Mouse (Mus musculus) embryonic fibroblast, embryonic 13.5 days (primary cell): Measurements from ENCODE around the gene Camsap1. TPM values are rescaled to one million over a fixed set of nuclear protein-coding genes. Genes with fewer than 3 reads are reported as not detected.

Experiments used
- H3K27ac ChIP-seq: 2 replicates; pipeline ENCODE4 v1.5.1; 2012; ENCODE audit warnings: low read length, control low read depth, inconsistent platforms; ENCODE audit not compliant: insufficient read depth
- H3K4me1 ChIP-seq: 2 replicates; pipeline ENCODE4 v1.6.1; 2011; ENCODE audit warnings: low read length; ENCODE audit not compliant: control insufficient read depth, insufficient read depth
- H3K4me3 ChIP-seq: 2 replicates; pipeline ENCODE4 v1.5.1; 2011; ENCODE audit warnings: mild to moderate bottlenecking, control low read depth, low read length; ENCODE audit not compliant: insufficient read depth
- CTCF ChIP-seq: IDR thresholded peaks from 2 replicates; pipeline ENCODE4 v1.5.1; 2011; ENCODE audit warnings: mild to moderate bottlenecking, control low read depth, low read length, moderate library complexity, borderline replicate concordance; ENCODE audit not compliant: insufficient read depth
- POLR2A ChIP-seq: IDR thresholded peaks from 2 replicates; pipeline ENCODE4 v1.6.1; 2011; ENCODE audit warnings: low read depth, mild to moderate bottlenecking, control low read depth, low read length, moderate library complexity
- polyA plus RNA-seq: library from polyadenylated mRNA; stranded (reverse); fragments of >200 nt; gene quantifications from 2 replicates; pipeline ENCODE4 v1.2.4, GENCODE M21; 2011; ENCODE audit warnings: low read depth; ENCODE audit not compliant: missing spikeins, insufficient read length

The Camsap1 gene
- polyA plus RNA-seq, 1 experiment: 59.0 TPM

- TF ChIP-seq CTCF (no peak), POLR2A (no peak)
- no peaks in the 10 kb centered on the region for H3K4me1 ChIP-seq
- no peak overlapping the region for H3K4me3 ChIP-seq
- H3K27ac ChIP-seq: no peak overlapping the region
Observed at GRCm38 (mm10) chr2:25940503-25940902, 42.6 kb downstream of the Camsap1 start.

GRCm38 (mm10) chr2:25931249-25931859, 51.7 kb downstream of the Camsap1 start:
- Histone ChIP-seq H3K4me3 (no peak overlapping the region), H3K4me1 (no peaks in the 10 kb centered on the region), H3K27ac (no peak overlapping the region)
- peak; percentile 48; the same call in 1 of the 2 replicates for TF ChIP-seq CTCF
- TF ChIP-seq POLR2A: no peak

- Histone ChIP-seq H3K4me1 (no peaks in the 10 kb centered on the region), H3K27ac (no peak overlapping the region), H3K4me3 (no peak overlapping the region)
- TF ChIP-seq POLR2A: no peak
- no peak for TF ChIP-seq CTCF
Observed at GRCm38 (mm10) chr2:25927821-25928220, 55.3 kb downstream of the Camsap1 start.

- no peak for TF ChIP-seq CTCF
- TF ChIP-seq POLR2A: no peak
- H3K27ac ChIP-seq: no peak overlapping the region
- no peaks in the 10 kb centered on the region for H3K4me1 ChIP-seq
- no peak overlapping the region for H3K4me3 ChIP-seq
Observed at GRCm38 (mm10) chr2:25924934-25925333, 58.1 kb downstream of the Camsap1 start.

- Histone ChIP-seq H3K27ac (no peak overlapping the region), H3K4me3 (no peak overlapping the region), H3K4me1 (no peaks in the 10 kb centered on the region)
- TF ChIP-seq POLR2A: no peak
- TF ChIP-seq CTCF: no peak
Observed at GRCm38 (mm10) chr2:25923799-25924198, 59.3 kb downstream of the Camsap1 start.

GRCm38 (mm10) chr2:25919972-25920371, 63.1 kb downstream of the Camsap1 start:
- no peak for TF ChIP-seq POLR2A
- no peak for TF ChIP-seq CTCF
- Histone ChIP-seq H3K4me3 (no peak overlapping the region), H3K27ac (no peak overlapping the region), H3K4me1 (no peaks in the 10 kb centered on the region)

- Histone ChIP-seq H3K27ac (no peak overlapping the region), H3K4me1 (no peaks in the 10 kb centered on the region), H3K4me3 (no peak overlapping the region)
- TF ChIP-seq POLR2A (no peak), CTCF (no peak)
Observed at GRCm38 (mm10) chr2:25918408-25918807, 64.7 kb downstream of the Camsap1 start.

GRCm38 (mm10) chr2:25914821-25915220, 68.3 kb downstream of the Camsap1 start:
- Histone ChIP-seq H3K4me1 (no peaks in the 10 kb centered on the region), H3K27ac (no peak overlapping the region), H3K4me3 (no peak overlapping the region)
- TF ChIP-seq CTCF (no peak), POLR2A (no peak)

GRCm38 (mm10) chr2:25914201-25914600, 68.9 kb downstream of the Camsap1 start:
- H3K27ac ChIP-seq: no peak overlapping the region
- H3K4me1 ChIP-seq: no peaks in the 10 kb centered on the region
- no peak for TF ChIP-seq CTCF
- no peak for TF ChIP-seq POLR2A
- no peak overlapping the region for H3K4me3 ChIP-seq

GRCm38 (mm10) chr2:25913247-25913646, 69.8 kb downstream of the Camsap1 start:
- TF ChIP-seq POLR2A: no peak
- TF ChIP-seq CTCF: no peak
- H3K4me3 ChIP-seq: no peak overlapping the region
- H3K27ac ChIP-seq: no peak overlapping the region
- H3K4me1 ChIP-seq: no peaks in the 10 kb centered on the region
